Mouse (Mus musculus) heart, adult 2 months (tissue): ENCODE data around the gene Jun.

Experiments
- CTCF ChIP-seq: fragments of 200-600 bp; IDR thresholded peaks from 2 replicates; pipeline ENCODE4 v1.8.1; 2022; ENCODE audit warnings: antibody characterized with exemption, mild to moderate bottlenecking, moderate library complexity
- POLR2A ChIP-seq: fragments of 200-500 bp; IDR thresholded peaks from 2 replicates; pipeline ENCODE4 v1.6.1; 2011; ENCODE audit warnings: mild to moderate bottlenecking, low read depth, low read length, control low read depth; ENCODE audit not compliant: insufficient read depth

- TF ChIP-seq POLR2A (peak; percentile 85), CTCF (peak; percentile 94; the same call in 1 of the 2 replicates)
These were observed 1.2 kb upstream of the Jun start for GRCm38 (mm10) chr4:95053041-95053790.
